Mouse (Mus musculus) frontal cortex, adult (tissue): ENCODE data around the gene Dlgap4.

Experiments used
- ATAC-seq: cut with Nextera tagmentation; 2 replicates; pipeline ENCODE4 v1.9.2; 2017; ENCODE audit warnings: mild to moderate bottlenecking, moderate library complexity, mixed read lengths; ENCODE audit not compliant: low TSS enrichment

Dlgap4 gene

GRCm38 (mm10) chr2:156803698-156804372, 190.3 kb downstream of the Dlgap4 start:
- ATAC-seq = no peak

DNA sequence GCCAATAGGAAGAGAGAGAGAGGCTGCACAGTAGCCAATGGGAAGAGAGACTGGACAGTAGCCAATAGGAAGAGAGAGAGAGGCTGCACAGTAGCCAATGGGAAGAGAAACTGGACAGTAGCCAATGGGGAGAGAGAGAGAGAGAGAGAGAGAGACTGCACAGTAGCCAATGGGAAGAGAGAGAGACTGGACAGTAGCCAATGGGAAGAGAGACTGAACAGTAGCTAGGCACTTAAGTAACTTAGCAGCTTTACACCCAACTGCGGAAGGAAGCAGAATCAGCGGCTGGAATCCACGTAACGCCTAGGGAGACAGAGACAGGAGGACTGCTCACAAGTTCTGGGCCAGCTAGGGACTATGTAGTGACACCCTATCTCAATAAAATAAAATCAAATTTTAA, 191.1 kb downstream of the Dlgap4 start:
- no peak for ATAC-seq

DNA sequence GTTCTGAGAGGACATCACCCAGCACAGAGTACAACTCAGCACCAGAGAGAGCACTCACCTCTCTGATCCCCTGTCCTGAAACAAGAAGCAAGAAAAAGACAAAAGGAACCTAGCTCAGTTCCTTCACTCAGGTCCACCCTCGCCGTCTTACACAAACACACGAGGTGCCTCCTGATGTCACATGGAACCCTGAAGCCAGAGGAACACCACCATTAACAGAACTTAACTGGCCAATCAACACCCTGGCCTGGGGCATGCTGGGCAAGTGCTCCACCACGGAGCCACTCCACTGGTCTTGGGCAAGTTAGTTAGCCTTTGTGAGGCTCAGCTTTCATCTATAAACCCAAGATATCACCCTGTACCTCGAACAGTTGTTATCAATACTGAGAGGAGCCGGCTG, 193.4 kb downstream of the Dlgap4 start:
- ATAC-seq = no peak

DNA sequence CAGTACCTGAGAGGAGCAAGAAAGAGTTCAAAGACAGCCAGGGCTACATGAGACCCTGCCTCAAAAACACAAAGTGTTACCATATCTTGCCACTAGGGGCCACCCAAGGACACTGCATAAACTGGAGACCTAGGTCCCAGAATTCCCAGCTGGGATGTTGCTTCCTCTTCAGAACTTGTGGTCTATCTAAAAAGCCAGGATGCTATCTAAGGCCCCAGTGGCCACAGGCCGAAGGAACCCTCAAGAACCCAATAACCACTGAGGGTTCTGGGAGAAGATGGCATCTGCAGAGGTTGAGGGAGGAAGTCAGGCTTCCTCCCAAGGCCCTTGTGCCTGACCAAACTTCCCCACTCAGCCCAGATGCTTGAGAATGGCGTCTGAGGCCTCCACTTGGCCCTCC, 196.1 kb downstream of the Dlgap4 start:
- ATAC-seq = no peak

- ATAC-seq = no peak
Measured at GRCm38 (mm10) chr2:156810716-156811115, 197.2 kb downstream of the Dlgap4 start.

DNA sequence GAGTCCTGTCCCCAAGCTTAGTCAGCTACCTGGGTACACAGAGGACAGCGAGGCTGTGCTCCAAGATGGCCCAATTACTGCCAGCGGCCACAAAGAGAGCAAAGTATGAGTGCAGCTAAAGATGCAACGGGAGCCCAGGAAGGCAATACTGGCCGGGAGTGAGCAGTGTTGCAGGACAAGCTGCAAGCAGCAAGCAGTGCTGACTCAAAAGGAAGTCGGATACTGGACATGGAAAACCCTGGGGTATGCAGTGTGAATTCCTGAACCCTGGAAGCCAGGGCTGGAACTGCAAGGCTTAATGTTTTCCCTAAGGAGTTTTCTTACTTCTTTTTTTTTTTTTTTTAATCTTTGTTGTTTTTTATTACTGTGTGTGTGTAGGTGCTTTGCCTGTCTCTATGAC, 198.1 kb downstream of the Dlgap4 start:
- ATAC-seq = no peak
